Mouse (Mus musculus) CH12.LX (cell line): ENCODE results near the gene Boc.

Experiments
- CTCF ChIP-seq, 2 experiments: IDR thresholded peaks in 1 of 2; conservative IDR thresholded peaks in 1 of 2; 2 replicates each; pipeline ENCODE4 v1.5.1; 2011 to 2012; ENCODE audit warnings: low read depth in 2 of 2, low read length in 2 of 2, improper control_type of control experiment in 1 of 2, inconsistent platforms in 1 of 2, mild to moderate bottlenecking in 1 of 2, moderate library complexity in 1 of 2
- MAX ChIP-seq: IDR thresholded peaks from 2 replicates; pipeline ENCODE4 v1.6.1; 2011; ENCODE audit warnings: low read length, improper control_type of control experiment
- MAZ ChIP-seq: IDR thresholded peaks from 2 replicates; pipeline ENCODE4 v1.6.1; 2012; ENCODE audit warnings: low read depth, mild to moderate bottlenecking, inconsistent platforms, low read length, improper control_type of control experiment, moderate library complexity
- MEF2A ChIP-seq: IDR thresholded peaks from 2 replicates; pipeline ENCODE4 v1.6.1; 2014; ENCODE audit warnings: low read depth, mild to moderate bottlenecking, inconsistent platforms, low read length, improper control_type of control experiment, borderline replicate concordance
- NELFE ChIP-seq: IDR thresholded peaks from 2 replicates; pipeline ENCODE4 v1.6.1; 2011; ENCODE audit warnings: low read depth, low read length, improper control_type of control experiment
- POLR2A ChIP-seq: IDR thresholded peaks from 2 replicates; pipeline ENCODE4 v1.6.1; 2011; ENCODE audit warnings: low read depth, mild to moderate bottlenecking, improper control_type of control experiment, low read length
- RAD21 ChIP-seq: IDR thresholded peaks from 2 replicates; pipeline ENCODE4 v1.6.1; 2011; ENCODE audit warnings: low read depth, mild to moderate bottlenecking, low read length, improper control_type of control experiment, moderate library complexity
- RCOR1 ChIP-seq: conservative IDR thresholded peaks from 2 replicates; pipeline ENCODE4 v1.6.1; 2012; ENCODE audit warnings: low read depth, mild to moderate bottlenecking, inconsistent platforms, low read length, improper control_type of control experiment
- UBTF ChIP-seq: IDR thresholded peaks from 2 replicates; pipeline ENCODE4 v1.6.1; 2012; ENCODE audit warnings: low read depth, mild to moderate bottlenecking, inconsistent platforms, low read length, improper control_type of control experiment, moderate library complexity
- USF1 ChIP-seq: IDR thresholded peaks from 2 replicates; pipeline ENCODE4 v1.6.1; 2014; ENCODE audit warnings: low read depth, mild to moderate bottlenecking, inconsistent platforms, low read length, improper control_type of control experiment
- ZC3H11A ChIP-seq: IDR thresholded peaks from 2 replicates; pipeline ENCODE4 v1.6.1; 2012; ENCODE audit warnings: low read depth, mild to moderate bottlenecking, inconsistent platforms, low read length, improper control_type of control experiment
- ZMIZ1 ChIP-seq: IDR thresholded peaks from 2 replicates; pipeline ENCODE4 v1.6.1; 2012; ENCODE audit warnings: low read depth, mild to moderate bottlenecking, inconsistent platforms, low read length, improper control_type of control experiment
- ZNF384 ChIP-seq: IDR thresholded peaks from 2 replicates; pipeline ENCODE4 v1.6.1; 2012; ENCODE audit warnings: low read depth, low read length, improper control_type of control experiment, inconsistent platforms

DNA sequence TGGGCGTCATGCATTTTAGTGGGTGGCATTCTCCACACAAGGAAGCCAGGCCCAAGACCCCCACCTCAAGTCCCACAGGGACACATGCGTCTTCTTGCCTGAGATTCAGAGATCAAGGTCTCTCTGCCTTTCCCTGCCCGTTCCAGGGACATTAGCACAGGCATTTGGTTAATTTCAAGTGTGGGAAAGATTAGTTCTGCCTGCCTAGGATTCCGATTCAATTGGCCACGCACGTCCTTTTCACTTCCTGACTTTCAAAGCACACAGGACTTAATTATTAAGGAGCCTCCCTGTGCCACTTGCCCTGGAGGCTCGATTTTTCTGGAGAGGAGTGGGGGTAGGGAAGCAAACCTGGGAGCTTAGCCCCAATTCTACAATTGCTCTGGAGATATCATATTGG lies 13.5 kb downstream of the Boc start:
- TF ChIP-seq MAX (no peak), USF1 (no peak), CTCF (conservative IDR thresholded peaks at IDR 0.05 in 1 of 2, IDR thresholded peaks at IDR 0.05 in 1 of 2; ENCODE audit: low read depth in 2 of 2, low read length in 2 of 2) (no peak), ZMIZ1 (no peak), RAD21 (no peak), POLR2A (no peak), NELFE (no peak), MEF2A (no peak), UBTF (no peak), RCOR1 (no peak), MAZ (no peak), ZC3H11A (no peak), ZNF384 (no peak)
